Mouse (Mus musculus) MEL (cell line): ENCODE data around the gene Bach1. TPM values are rescaled to one million over a fixed set of nuclear protein-coding genes. Genes with fewer than 3 reads are reported as not detected.
"Not testable (repeated sequence)": the region's sequence is repeated elsewhere in the genome, so short reads cannot be mapped to it uniquely, and the experiment has no call there.

Experiments used
- DNase-seq: peaks from one replicate; pipeline ENCODE4 v3.0.0; 2011; ENCODE audit warnings: low read depth, low spot score
- H3K27ac ChIP-seq: 2 replicates; pipeline ENCODE4 v1.5.1; 2012; ENCODE audit warnings: low read depth, mild to moderate bottlenecking, control low read depth, low read length, moderate library complexity; ENCODE audit not compliant: control insufficient read depth
- H3K27me3 ChIP-seq, 2 experiments: fragments of 150-350 bp in 1 of 2; sonication (generic) in 1 of 2; 2 replicates each; pipeline ENCODE4 v1.6.1; 2012; ENCODE audit warnings: low read length in 2 of 2, mild to moderate bottlenecking in 2 of 2, improper control_type of control experiment in 1 of 2, moderate library complexity in 1 of 2; ENCODE audit not compliant: insufficient read depth in 2 of 2, control insufficient read depth in 1 of 2
- H3K36me3 ChIP-seq, 2 experiments: 2 replicates each; pipeline ENCODE4 v1.6.1; 2012 to 2014; ENCODE audit warnings: low read length in 2 of 2, improper control_type of control experiment in 1 of 2, inconsistent platforms in 1 of 2, mild to moderate bottlenecking in 1 of 2; ENCODE audit not compliant: insufficient read depth in 2 of 2, control insufficient read depth in 1 of 2
- H3K4me1 ChIP-seq, 2 experiments: fragments of 150-350 bp in 1 of 2; sonication (generic) in 1 of 2; 2 replicates each; pipeline ENCODE4 v1.6.1; 2012; ENCODE audit warnings: low read length in 2 of 2, improper control_type of control experiment in 1 of 2, mild to moderate bottlenecking in 1 of 2; ENCODE audit not compliant: insufficient read depth in 2 of 2, control insufficient read depth in 1 of 2
- H3K4me3 ChIP-seq, 2 experiments: fragments of 150-350 bp in 1 of 2; sonication (generic) in 1 of 2; 2 replicates each; pipeline ENCODE4 v1.5.1; 2012; ENCODE audit warnings: low read depth in 2 of 2, low read length in 2 of 2, mild to moderate bottlenecking in 2 of 2, moderate library complexity in 2 of 2, control low read depth in 1 of 2, improper control_type of control experiment in 1 of 2; ENCODE audit not compliant: control insufficient read depth in 1 of 2, insufficient read depth in 1 of 2
- H3K79me2 ChIP-seq: 2 replicates; pipeline ENCODE4 v1.6.1; 2012; ENCODE audit warnings: mild to moderate bottlenecking, low read length, moderate library complexity; ENCODE audit not compliant: control insufficient read depth, poor library complexity, insufficient read depth
- H3K9ac ChIP-seq: 2 replicates; pipeline ENCODE4 v1.6.1; 2012; ENCODE audit warnings: low read depth, mild to moderate bottlenecking, control low read depth, low read length, moderate library complexity; ENCODE audit not compliant: control insufficient read depth, poor library complexity, severe bottlenecking
- H3K9me3 ChIP-seq: fragments of 150-350 bp; sonication (generic); replicated peaks from 2 replicates; pipeline ENCODE4 v1.6.1; 2012; ENCODE audit warnings: mild to moderate bottlenecking, low read length, improper control_type of control experiment, moderate library complexity; ENCODE audit not compliant: insufficient read depth
- BHLHE40 ChIP-seq: IDR thresholded peaks from 2 replicates; pipeline ENCODE4 v1.6.1; 2012; ENCODE audit warnings: low read depth, mild to moderate bottlenecking, inconsistent platforms, low read length, improper control_type of control experiment, borderline replicate concordance
- CTCF ChIP-seq, 3 experiments: IDR thresholded peaks in 2 of 3; conservative IDR thresholded peaks in 1 of 3; 2 replicates each; pipeline ENCODE4 v1.5.1; 2011 to 2012; ENCODE audit warnings: low read length in 3 of 3, low read depth in 2 of 3, mild to moderate bottlenecking in 2 of 3, improper control_type of control experiment in 1 of 3, inconsistent platforms in 1 of 3, mixed read lengths in 1 of 3, moderate library complexity in 1 of 3; ENCODE audit not compliant: control insufficient read depth in 1 of 3, insufficient read depth in 1 of 3, poor library complexity in 1 of 3, severe bottlenecking in 1 of 3
- E2F4 ChIP-seq: IDR thresholded peaks from 2 replicates; pipeline ENCODE4 v1.6.1; 2011; ENCODE audit warnings: low read depth, low read length, improper control_type of control experiment, borderline replicate concordance
- ELF1 ChIP-seq: IDR thresholded peaks from 2 replicates; pipeline ENCODE4 v1.6.1; 2014; ENCODE audit warnings: low read depth, mild to moderate bottlenecking, inconsistent platforms, low read length, improper control_type of control experiment, moderate library complexity
- EP300 ChIP-seq, 2 experiments: IDR thresholded peaks; 2 replicates each; pipeline ENCODE4 v1.6.1; 2011; ENCODE audit warnings: improper control_type of control experiment in 2 of 2, low read length in 2 of 2, low read depth in 1 of 2, mild to moderate bottlenecking in 1 of 2
- ETS1 ChIP-seq: IDR thresholded peaks from 2 replicates; pipeline ENCODE4 v1.6.1; 2012; ENCODE audit warnings: low read depth, mild to moderate bottlenecking, inconsistent platforms, low read length, improper control_type of control experiment, moderate library complexity
- GABPA ChIP-seq: IDR thresholded peaks from 2 replicates; pipeline ENCODE4 v1.6.1; 2012; ENCODE audit warnings: low read depth, mild to moderate bottlenecking, inconsistent platforms, low read length, improper control_type of control experiment, moderate library complexity
- HCFC1 ChIP-seq: IDR thresholded peaks from 2 replicates; pipeline ENCODE4 v1.6.1; 2012; ENCODE audit warnings: low read depth, mild to moderate bottlenecking, inconsistent platforms, low read length, improper control_type of control experiment, moderate library complexity
- KAT2A ChIP-seq: conservative IDR thresholded peaks from 2 replicates; pipeline ENCODE4 v1.6.1; 2012; ENCODE audit warnings: low read depth, low read length, improper control_type of control experiment, inconsistent platforms
- MAFK ChIP-seq: IDR thresholded peaks from 2 replicates; pipeline ENCODE4 v1.6.1; 2011; ENCODE audit warnings: low read depth, mild to moderate bottlenecking, low read length, improper control_type of control experiment, borderline replicate concordance
- MAX ChIP-seq: IDR thresholded peaks from 2 replicates; pipeline ENCODE4 v1.6.1; 2011; ENCODE audit warnings: low read length, improper control_type of control experiment
- MEF2A ChIP-seq: IDR thresholded peaks from 2 replicates; pipeline ENCODE4 v1.6.1; 2014; ENCODE audit warnings: low read depth, mild to moderate bottlenecking, inconsistent platforms, low read length, improper control_type of control experiment; ENCODE audit not compliant: poor library complexity, insufficient replicate concordance, severe bottlenecking; ENCODE audit errors: extremely low read depth
- MXI1 ChIP-seq: IDR thresholded peaks from 2 replicates; pipeline ENCODE4 v1.6.1; 2011; ENCODE audit warnings: mild to moderate bottlenecking, low read depth, low read length, improper control_type of control experiment
- MYB ChIP-seq: IDR thresholded peaks from 2 replicates; pipeline ENCODE4 v1.6.1; 2011; ENCODE audit warnings: mild to moderate bottlenecking, low read depth, low read length, improper control_type of control experiment
- POLR2A ChIP-seq, 2 experiments: IDR thresholded peaks; 2 replicates each; pipeline ENCODE4 v1.6.1; 2011 to 2012; ENCODE audit warnings: low read length in 2 of 2, mild to moderate bottlenecking in 2 of 2, control low read depth in 1 of 2, improper control_type of control experiment in 1 of 2, low read depth in 1 of 2, moderate library complexity in 1 of 2; ENCODE audit not compliant: control insufficient read depth in 1 of 2, insufficient read depth in 1 of 2, poor library complexity in 1 of 2
- RAD21 ChIP-seq: IDR thresholded peaks from 2 replicates; pipeline ENCODE4 v1.6.1; 2011; ENCODE audit warnings: mild to moderate bottlenecking, low read depth, low read length, improper control_type of control experiment
- SIN3A ChIP-seq: IDR thresholded peaks from 2 replicates; pipeline ENCODE4 v1.6.1; 2012; ENCODE audit warnings: low read length, improper control_type of control experiment, inconsistent platforms
- SMC3 ChIP-seq: IDR thresholded peaks from 2 replicates; pipeline ENCODE4 v1.6.1; 2011; ENCODE audit warnings: low read depth, low read length, improper control_type of control experiment
- TBP ChIP-seq: IDR thresholded peaks from 2 replicates; pipeline ENCODE4 v1.8.0; 2011; ENCODE audit warnings: low read depth, low read length, improper control_type of control experiment
- TCF12 ChIP-seq: IDR thresholded peaks from 2 replicates; pipeline ENCODE4 v1.6.1; 2014; ENCODE audit warnings: low read depth, mild to moderate bottlenecking, inconsistent platforms, low read length, improper control_type of control experiment, moderate library complexity
- USF2 ChIP-seq, 2 experiments: IDR thresholded peaks; 2 replicates each; pipeline ENCODE4 v1.6.1; 2011 to 2012; ENCODE audit warnings: improper control_type of control experiment in 2 of 2, low read length in 2 of 2, borderline replicate concordance in 1 of 2, inconsistent platforms in 1 of 2, low read depth in 1 of 2, mild to moderate bottlenecking in 1 of 2; ENCODE audit not compliant: insufficient read depth in 1 of 2
- ZNF384 ChIP-seq: IDR thresholded peaks from 2 replicates; pipeline ENCODE4 v1.6.1; 2012; ENCODE audit warnings: low read depth, mild to moderate bottlenecking, inconsistent platforms, low read length, improper control_type of control experiment
- polyA plus RNA-seq, 2 experiments: library from polyadenylated mRNA; stranded (reverse) in 1 of 2; unstranded in 1 of 2; fragments of >175 nt in 1 of 2; fragments of >200 nt in 1 of 2; gene quantifications; 2 replicates each; pipeline versions ENCODE4 v1.2.1 to v1.2.4; 2012; ENCODE audit warnings: low replicate concordance in 2 of 2, low read depth in 1 of 2; ENCODE audit not compliant: insufficient read length in 2 of 2, insufficient read depth in 1 of 2, missing spikeins in 1 of 2
- total RNA-seq: library from RNA; depleted of rRNA; stranded (reverse); fragments of 300-350 nt; gene quantifications from 2 replicates; pipeline ENCODE4 v1.2.3, GENCODE M21; 2012

Gene Bach1
- total and polyA plus RNA-seq, 3 experiments = 20.5 to 21.1 TPM; not detected in 1

- Histone ChIP-seq H3K4me1 (peaks cover 4 to 8% of the 10 kb centered on the region in 2 experiments), H3K27me3 (no peaks in the 10 kb centered on the region)
Measured at GRCm38 (mm10) chr16:87686458-87686857, 12.3 kb upstream of the Bach1 start.

GRCm38 (mm10) chr16:87687346-87687745 is 11.4 kb upstream of the Bach1 start:
- DNase-seq = no peak
- Histone ChIP-seq H3K79me2 (no peaks in the 10 kb centered on the region), H3K4me3 (no peak overlapping the region), H3K9ac (no peak overlapping the region), H3K4me1 (peaks cover 4 to 8% of the 10 kb centered on the region in 2 experiments)
- TF ChIP-seq EP300 (IDR thresholded peaks at IDR 0.05; ENCODE audit: low read depth in 1 of 2, low read length in 2 of 2) (no peak), KAT2A (no peak), MEF2A (no peak), MXI1 (no peak), BHLHE40 (no peak), MAX (no peak), SIN3A (no peak), POLR2A (IDR thresholded peaks at IDR 0.05; ENCODE audit: control insufficient read depth in 1 of 2, insufficient read depth in 1 of 2, low read depth in 1 of 2, low read length in 2 of 2, poor library complexity in 1 of 2) (no peak), MYB (no peak), GABPA (no peak), HCFC1 (no peak), CTCF (IDR thresholded peaks at IDR 0.05 in 2 of 3, conservative IDR thresholded peaks at IDR 0.05 in 1 of 3; ENCODE audit: control insufficient read depth in 1 of 3, insufficient read depth in 1 of 3, low read depth in 2 of 3, low read length in 3 of 3, poor library complexity in 1 of 3, severe bottlenecking in 1 of 3) (no peak)
- TF ChIP-seq, all 39 proteins: peak for 0
- Histone ChIP-seq H3K27me3 (no peaks in the 10 kb centered on the region), H3K9me3 (no peaks in the 10 kb centered on the region), H3K36me3 (peaks cover 0 to 3% of the 10 kb centered on the region in 2 experiments; a peak in 2 of 4 replicates), H3K27ac (no peak overlapping the region)

More at GRCm38 (mm10) chr16:87686458-87686857, 12.3 kb upstream of the Bach1 start:
- Histone ChIP-seq H3K9me3 (no peaks in the 10 kb centered on the region), H3K9ac (no peak overlapping the region), H3K4me3 (no peak overlapping the region), H3K36me3 (peaks cover 0 to 3% of the 10 kb centered on the region in 2 experiments; a peak in 2 of 4 replicates), H3K27ac (no peak overlapping the region), H3K79me2 (no peaks in the 10 kb centered on the region)
- DNase-seq = no peak
- TF ChIP-seq USF2 (IDR thresholded peaks at IDR 0.05; ENCODE audit: borderline replicate concordance in 1 of 2, insufficient read depth in 1 of 2, low read depth in 1 of 2, low read length in 2 of 2) = no peak
- no peak for TF ChIP-seq ELF1
- no peak for TF ChIP-seq E2F4
- no peak for TF ChIP-seq HCFC1
- TF ChIP-seq BHLHE40 = no peak
- TF ChIP-seq TCF12 = no peak
- no peak for TF ChIP-seq SMC3
- no peak for TF ChIP-seq KAT2A
- no peak for TF ChIP-seq ZNF384
- TF ChIP-seq MAFK = no peak
- TF ChIP-seq TBP = no peak
- TF ChIP-seq MAX = no peak
- TF ChIP-seq POLR2A (IDR thresholded peaks at IDR 0.05; ENCODE audit: control insufficient read depth in 1 of 2, insufficient read depth in 1 of 2, low read depth in 1 of 2, low read length in 2 of 2, poor library complexity in 1 of 2) = no peak
- no peak for TF ChIP-seq RAD21
- TF ChIP-seq ETS1 = no peak

GRCm38 (mm10) chr16:87688328-87688727 is 10.4 kb upstream of the Bach1 start:
- H3K27me3 ChIP-seq, H3K4me3 ChIP-seq, DNase-seq, H3K9ac ChIP-seq, H3K27ac ChIP-seq, H3K79me2 ChIP-seq, H3K4me1 ChIP-seq, H3K36me3 ChIP-seq, H3K9me3 ChIP-seq: not testable (repeated sequence)
